Mouse (Mus musculus): Measurements from ENCODE around the gene Tspan18. TPM values are rescaled to one million over a fixed set of nuclear protein-coding genes. Genes with fewer than 3 reads are reported as not detected.

Tspan18 gene
- polyA plus RNA-seq (2012; rRNA removed), result 10.3 and 10.6 TPM in 2 replicates

- peak in 1 of 2 experiments; percentile 19 for DNase-seq (ENCODE audit: low read depth in 1 of 2, low spot score in 2 of 2)
- peaks cover 7% of the 10 kb centered on the region; the same call in 1 of the 2 replicates for H3K27me3 ChIP-seq (ENCODE audit: control insufficient read depth, insufficient read depth, low read length)
- peaks cover 11% of the 10 kb centered on the region for H3K4me1 ChIP-seq (ENCODE audit: control insufficient read depth, insufficient read depth, insufficient read length)
- no peak within 1 kb of the TSS; the same call in 1 of the 2 replicates for H3K27ac ChIP-seq (ENCODE audit: insufficient read depth, low read length)
- peak within 1 kb of the TSS; percentile 57 for H3K4me3 ChIP-seq (ENCODE audit: extremely low read depth, insufficient read depth, insufficient read length)
- WGBS, result 1% methylated on average over 77 of the region's 95 CpGs
- TF ChIP-seq CTCF (IDR thresholded peaks at IDR 0.05; ENCODE audit: extremely low read depth, insufficient read depth, insufficient read length, insufficient replicate concordance), result no peak
- TF ChIP-seq POLR2A (IDR thresholded peaks at IDR 0.05; ENCODE audit: low read depth, low read length), result no peak
- no peaks in the 10 kb centered on the region for H3K36me3 ChIP-seq (ENCODE audit: control insufficient read depth, insufficient read depth, low read length)
These were observed at the start of gene Tspan18 for GRCm38 (mm10) chr2:93333817-93334731. Gene Tspan18 (minus strand): TSS chr2:93334505.

- Histone ChIP-seq H3K4me3 (ENCODE audit: extremely low read depth, insufficient read depth, insufficient read length) (no peak overlapping the region), H3K27me3 (ENCODE audit: control insufficient read depth, insufficient read depth, low read length) (no peaks in the 10 kb centered on the region), H3K4me1 (ENCODE audit: control insufficient read depth, insufficient read depth, insufficient read length) (no peaks in the 10 kb centered on the region), H3K27ac (ENCODE audit: insufficient read depth, low read length) (no peak overlapping the region), H3K36me3 (ENCODE audit: control insufficient read depth, insufficient read depth, low read length) (no peaks in the 10 kb centered on the region)
- 88% methylated on average over 5 of the region's 5 CpGs for WGBS
- no peak for DNase-seq (ENCODE audit: low read depth in 1 of 2, low spot score in 2 of 2)
- TF ChIP-seq CTCF (IDR thresholded peaks at IDR 0.05; ENCODE audit: extremely low read depth, insufficient read depth, insufficient read length, insufficient replicate concordance) (no peak), POLR2A (IDR thresholded peaks at IDR 0.05; ENCODE audit: low read depth, low read length) (no peak)
These were observed 49.5 kb upstream of the Tspan18 start for GRCm38 (mm10) chr2:93383831-93384230.

GRCm38 (mm10) chr2:93380680-93381089 is 46.4 kb upstream of the Tspan18 start:
- 43% methylated on average over 2 of the region's 2 CpGs for WGBS
- DNase-seq (ENCODE audit: low read depth in 1 of 2, low spot score in 2 of 2), result no peak
- H3K4me1 ChIP-seq (ENCODE audit: control insufficient read depth, insufficient read depth, insufficient read length), result no peaks in the 10 kb centered on the region
- no peak overlapping the region for H3K4me3 ChIP-seq (ENCODE audit: extremely low read depth, insufficient read depth, insufficient read length)
- TF ChIP-seq POLR2A (IDR thresholded peaks at IDR 0.05; ENCODE audit: low read depth, low read length), result no peak
- TF ChIP-seq CTCF (IDR thresholded peaks at IDR 0.05; ENCODE audit: extremely low read depth, insufficient read depth, insufficient read length, insufficient replicate concordance), result no peak
- no peak overlapping the region for H3K27ac ChIP-seq (ENCODE audit: insufficient read depth, low read length)
- no peaks in the 10 kb centered on the region for H3K36me3 ChIP-seq (ENCODE audit: control insufficient read depth, insufficient read depth, low read length)
- no peaks in the 10 kb centered on the region for H3K27me3 ChIP-seq (ENCODE audit: control insufficient read depth, insufficient read depth, low read length)

- Histone ChIP-seq H3K27me3 (ENCODE audit: control insufficient read depth, insufficient read depth, low read length) (no peaks in the 10 kb centered on the region), H3K36me3 (ENCODE audit: control insufficient read depth, insufficient read depth, low read length) (no peaks in the 10 kb centered on the region), H3K27ac (ENCODE audit: insufficient read depth, low read length) (no peak overlapping the region), H3K4me1 (ENCODE audit: control insufficient read depth, insufficient read depth, insufficient read length) (no peaks in the 10 kb centered on the region), H3K4me3 (ENCODE audit: extremely low read depth, insufficient read depth, insufficient read length) (no peak overlapping the region)
- TF ChIP-seq POLR2A (IDR thresholded peaks at IDR 0.05; ENCODE audit: low read depth, low read length) (no peak), CTCF (IDR thresholded peaks at IDR 0.05; ENCODE audit: extremely low read depth, insufficient read depth, insufficient read length, insufficient replicate concordance) (no peak)
- WGBS, result 73% methylated on average over 15 of the region's 15 CpGs
- no peak for DNase-seq (ENCODE audit: low read depth in 1 of 2, low spot score in 2 of 2)
These were observed 43.5 kb upstream of the Tspan18 start for GRCm38 (mm10) chr2:93377797-93378196.

- DNase-seq (ENCODE audit: low read depth in 1 of 2, low spot score in 2 of 2), result no peak
- Histone ChIP-seq H3K4me3 (ENCODE audit: extremely low read depth, insufficient read depth, insufficient read length) (no peak overlapping the region), H3K27me3 (ENCODE audit: control insufficient read depth, insufficient read depth, low read length) (no peaks in the 10 kb centered on the region), H3K4me1 (ENCODE audit: control insufficient read depth, insufficient read depth, insufficient read length) (no peaks in the 10 kb centered on the region), H3K27ac (ENCODE audit: insufficient read depth, low read length) (no peak overlapping the region), H3K36me3 (ENCODE audit: control insufficient read depth, insufficient read depth, low read length) (no peaks in the 10 kb centered on the region)
- WGBS, result 93% methylated on average over 3 of the region's 3 CpGs
- TF ChIP-seq CTCF (IDR thresholded peaks at IDR 0.05; ENCODE audit: extremely low read depth, insufficient read depth, insufficient read length, insufficient replicate concordance), result no peak
- no peak for TF ChIP-seq POLR2A (IDR thresholded peaks at IDR 0.05; ENCODE audit: low read depth, low read length)
These were observed 42.9 kb upstream of the Tspan18 start for GRCm38 (mm10) chr2:93377157-93377556.

GRCm38 (mm10) chr2:93372872-93373271 is 38.6 kb upstream of the Tspan18 start:
- TF ChIP-seq CTCF (IDR thresholded peaks at IDR 0.05; ENCODE audit: extremely low read depth, insufficient read depth, insufficient read length, insufficient replicate concordance) (no peak), POLR2A (IDR thresholded peaks at IDR 0.05; ENCODE audit: low read depth, low read length) (no peak)
- 95% methylated on average over 10 of the region's 10 CpGs for WGBS

GRCm38 (mm10) chr2:93372097-93372571 is 37.8 kb upstream of the Tspan18 start:
- TF ChIP-seq POLR2A (IDR thresholded peaks at IDR 0.05; ENCODE audit: low read depth, low read length), result no peak
- no peak for TF ChIP-seq CTCF (IDR thresholded peaks at IDR 0.05; ENCODE audit: extremely low read depth, insufficient read depth, insufficient read length, insufficient replicate concordance)
- 56% methylated on average over 6 of the region's 6 CpGs for whole genome bisulfite sequencing
- H3K4me1 ChIP-seq (ENCODE audit: control insufficient read depth, insufficient read depth, insufficient read length), result no peaks in the 10 kb centered on the region
- no peaks in the 10 kb centered on the region for H3K27me3 ChIP-seq (ENCODE audit: control insufficient read depth, insufficient read depth, low read length)
- no peak overlapping the region for H3K4me3 ChIP-seq (ENCODE audit: extremely low read depth, insufficient read depth, insufficient read length)
- H3K36me3 ChIP-seq (ENCODE audit: control insufficient read depth, insufficient read depth, low read length), result no peaks in the 10 kb centered on the region
- no peak overlapping the region for H3K27ac ChIP-seq (ENCODE audit: insufficient read depth, low read length)
- no peak for DNase-seq (ENCODE audit: low read depth in 1 of 2, low spot score in 2 of 2)

More at GRCm38 (mm10) chr2:93372872-93373271, 38.6 kb upstream of the Tspan18 start:
- DNase-seq (ENCODE audit: low read depth in 1 of 2, low spot score in 2 of 2), result no peak
- Histone ChIP-seq H3K27me3 (ENCODE audit: control insufficient read depth, insufficient read depth, low read length) (no peaks in the 10 kb centered on the region), H3K4me1 (ENCODE audit: control insufficient read depth, insufficient read depth, insufficient read length) (no peaks in the 10 kb centered on the region), H3K4me3 (ENCODE audit: extremely low read depth, insufficient read depth, insufficient read length) (no peak overlapping the region), H3K27ac (ENCODE audit: insufficient read depth, low read length) (no peak overlapping the region), H3K36me3 (ENCODE audit: control insufficient read depth, insufficient read depth, low read length) (no peaks in the 10 kb centered on the region)
